ENCODE assay signal across 18 mouse cellular contexts in the genomic region with DNA sequence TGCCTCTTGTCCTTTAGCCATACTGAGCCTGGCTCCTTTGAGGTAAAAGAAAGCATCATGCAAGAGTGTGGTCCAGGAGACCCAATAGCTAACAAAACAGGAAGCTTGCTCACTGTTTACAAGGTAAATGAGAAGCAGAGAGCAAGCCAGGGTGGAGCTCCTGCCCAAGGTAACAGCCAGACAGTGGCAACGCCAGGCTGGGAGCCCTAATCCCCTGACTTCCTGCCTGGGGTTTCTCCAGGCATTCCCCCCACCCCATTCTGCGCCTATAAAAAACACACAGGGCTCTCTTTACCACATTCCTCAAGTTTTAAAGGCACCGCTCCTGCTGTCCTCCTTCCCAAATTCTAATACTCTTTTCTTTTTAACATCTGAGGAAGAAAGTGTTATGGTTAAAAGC.
DNase-seq lines count a peak whose midpoint lies in the region; ATAC-seq and TF ChIP-seq lines count a peak whose summit lies in the region.
"Had no signal": no experiment of that assay in that cellular context is flagged by ENCODE, and none has a peak within 500 bp of the region (broad histone marks: within the 10 kb centered on the region; RNA-seq: fewer than 3 reads in every experiment).

No protein-coding gene starts in this region.

- no peak for TF ChIP-seq CTCF in heart, adult 2 months (IDR thresholded peaks at IDR 0.05)
- no peak for TF ChIP-seq CTCF in thymus, adult 2 months (IDR thresholded peaks at IDR 0.05; ENCODE audit: borderline replicate concordance, control insufficient read depth, extremely low read depth, insufficient read depth, low read length, poor library complexity)

- 8% methylated on average over 3 of the region's 3 CpGs for WGBS in forebrain, embryonic 10.5 days
- WGBS in forebrain, embryonic 12.5 days = 11% methylated on average over 3 of the region's 3 CpGs
- 25% methylated on average over 3 of the region's 3 CpGs for WGBS in neural tube, embryonic 15.5 days
- WGBS in limb, embryonic 11.5 days = under 1% methylated on average over 3 of the region's 3 CpGs
- WGBS in heart, adult 2 months = 52% methylated on average over 3 of the region's 3 CpGs
- 56% methylated on average over 3 of the region's 3 CpGs for WGBS in thymus, adult 2 months

- H3K79me2 ChIP-seq in heart, adult 2 months (replicated peaks; ENCODE audit: control insufficient read depth, insufficient read depth, low read length) = no peaks in the 10 kb centered on the region

- H3K36me3 ChIP-seq in forebrain, embryonic 10.5 days (replicated peaks) = no peaks in the 10 kb centered on the region
- no peaks in the 10 kb centered on the region for H3K36me3 ChIP-seq in forebrain, embryonic 12.5 days (replicated peaks)
- H3K36me3 ChIP-seq in neural tube, embryonic 15.5 days = no peaks in the 10 kb centered on the region
- no peaks in the 10 kb centered on the region for H3K36me3 ChIP-seq in limb, embryonic 11.5 days (ENCODE audit: control insufficient read depth, insufficient read depth, low read length)
- H3K36me3 ChIP-seq in heart, adult 2 months (ENCODE audit: control insufficient read depth, insufficient read depth, low read length) = no peaks in the 10 kb centered on the region
- H3K36me3 ChIP-seq in thymus, adult 2 months (ENCODE audit: control insufficient read depth, insufficient read depth, low read length) = no peaks in the 10 kb centered on the region
- H3K36me3 ChIP-seq: embryonic facial prominence, embryonic 15.5 days; heart, embryonic 12.5 days had no signal

- ATAC-seq in forebrain, embryonic 12.5 days (ENCODE audit: low FRiP score) = no peak
- no peak for ATAC-seq in neural tube, embryonic 15.5 days (ENCODE audit: low FRiP score)
- peak; percentile 87 for ATAC-seq in limb, embryonic 11.5 days (ENCODE audit: insufficient number of reproducible peaks, low FRiP score, low TSS enrichment, low read depth)
- ATAC-seq: forebrain, embryonic 16.5 days had no signal

- no peak for TF ChIP-seq EP300 in heart, adult 2 months (IDR thresholded peaks at IDR 0.05; ENCODE audit: insufficient read depth, low read depth, low read length)

- peaks cover 57% of the 10 kb centered on the region for H3K4me1 ChIP-seq in forebrain, embryonic 10.5 days
- H3K4me1 ChIP-seq in forebrain, embryonic 12.5 days = peaks cover 22% of the 10 kb centered on the region
- peaks cover 25% of the 10 kb centered on the region for H3K4me1 ChIP-seq in neural tube, embryonic 15.5 days
- H3K4me1 ChIP-seq in limb, embryonic 11.5 days (ENCODE audit: control insufficient read depth, insufficient read depth, low read length) = peaks cover 51% of the 10 kb centered on the region
- no peaks in the 10 kb centered on the region for H3K4me1 ChIP-seq in heart, adult 2 months (ENCODE audit: control insufficient read depth, insufficient read depth, low read length)
- H3K4me1 ChIP-seq in thymus, adult 2 months (replicated peaks; ENCODE audit: control insufficient read depth, insufficient read depth, low read length) = no peaks in the 10 kb centered on the region

- H3K4me2 ChIP-seq in forebrain, embryonic 12.5 days = no peak overlapping the region
- no peak overlapping the region for H3K4me2 ChIP-seq in neural tube, embryonic 15.5 days
- H3K4me2 ChIP-seq in limb, embryonic 11.5 days (ENCODE audit: low read depth, severe bottlenecking) = peak overlapping the region; percentile 11; the same call in 1 of the 2 replicates
- H3K4me2 ChIP-seq: embryonic facial prominence, embryonic 15.5 days; heart, embryonic 12.5 days had no signal

- peak overlapping the region; percentile 77 for H3K27ac ChIP-seq in forebrain, embryonic 10.5 days
- H3K27ac ChIP-seq in forebrain, embryonic 12.5 days = no peak overlapping the region
- no peak overlapping the region for H3K27ac ChIP-seq in neural tube, embryonic 15.5 days (replicated peaks)
- peak overlapping the region; percentile 76 for H3K27ac ChIP-seq in limb, embryonic 11.5 days (replicated peaks; ENCODE audit: low read depth, low read length)
- H3K27ac ChIP-seq in heart, adult 2 months = no peak overlapping the region
- H3K27ac ChIP-seq in thymus, adult 2 months (ENCODE audit: control insufficient read depth, insufficient read depth, low read length) = no peak overlapping the region
- H3K27ac ChIP-seq: embryonic facial prominence, embryonic 15.5 days; macrophage had no signal

- H3K9ac ChIP-seq in forebrain, embryonic 12.5 days = no peak overlapping the region
- H3K9ac ChIP-seq in neural tube, embryonic 15.5 days (replicated peaks) = no peak overlapping the region
- H3K9ac ChIP-seq in limb, embryonic 11.5 days (ENCODE audit: low read length) = 0 out of 2 replicates have a peak overlapping the region, but pooled peaks have one; percentile 34
- H3K9ac ChIP-seq in heart, adult 2 months (ENCODE audit: low read depth, low read length) = no peak overlapping the region
- H3K9ac ChIP-seq: embryonic facial prominence, embryonic 15.5 days; heart, embryonic 12.5 days had no signal

- no peak overlapping the region for H3K4me3 ChIP-seq in forebrain, embryonic 10.5 days
- H3K4me3 ChIP-seq in forebrain, embryonic 12.5 days (replicated peaks) = no peak overlapping the region
- H3K4me3 ChIP-seq in neural tube, embryonic 15.5 days (replicated peaks) = no peak overlapping the region
- H3K4me3 ChIP-seq in limb, embryonic 11.5 days (ENCODE audit: low read depth, low read length) = no peak overlapping the region
- no peak overlapping the region for H3K4me3 ChIP-seq in heart, adult 2 months
- H3K4me3 ChIP-seq in thymus, adult 2 months (ENCODE audit: control insufficient read depth, insufficient read depth, low read length) = no peak overlapping the region
- H3K4me3 ChIP-seq: embryonic facial prominence, embryonic 15.5 days; heart, embryonic 12.5 days had no signal

- TF ChIP-seq POLR2A in heart, adult 2 months (IDR thresholded peaks at IDR 0.05; ENCODE audit: insufficient read depth, low read depth, low read length) = no peak
- TF ChIP-seq POLR2A in thymus, adult 2 months (IDR thresholded peaks at IDR 0.05; ENCODE audit: control insufficient read depth, extremely low read depth, insufficient read depth, low read length, poor library complexity) = no peak

- no peaks in the 10 kb centered on the region for H3K9me3 ChIP-seq in forebrain, embryonic 10.5 days
- no peaks in the 10 kb centered on the region for H3K9me3 ChIP-seq in forebrain, embryonic 12.5 days
- H3K9me3 ChIP-seq in neural tube, embryonic 15.5 days (replicated peaks) = no peaks in the 10 kb centered on the region
- H3K9me3 ChIP-seq in limb, embryonic 11.5 days (ENCODE audit: control insufficient read depth, low read length) = no peaks in the 10 kb centered on the region
- H3K9me3 ChIP-seq: embryonic facial prominence, embryonic 15.5 days; heart, embryonic 12.5 days had no signal

- intact Hi-C loops in heart, adult 2 months (cut with DNase I) = no loop called here

- peaks cover 41% of the 10 kb centered on the region for H3K27me3 ChIP-seq in forebrain, embryonic 10.5 days (ENCODE audit: poor library complexity, severe bottlenecking)
- peaks cover 37% of the 10 kb centered on the region for H3K27me3 ChIP-seq in forebrain, embryonic 12.5 days
- peaks cover 22% of the 10 kb centered on the region; the same call in 1 of the 2 replicates for H3K27me3 ChIP-seq in neural tube, embryonic 15.5 days (replicated peaks)
- no peaks in the 10 kb centered on the region for H3K27me3 ChIP-seq in limb, embryonic 11.5 days (ENCODE audit: control insufficient read depth, insufficient read depth, low read length)
- peaks cover 2% of the 10 kb centered on the region; the same call in 1 of the 2 replicates for H3K27me3 ChIP-seq in heart, adult 2 months (ENCODE audit: control insufficient read depth, insufficient read depth, low read length)
- no peaks in the 10 kb centered on the region for H3K27me3 ChIP-seq in thymus, adult 2 months (ENCODE audit: control insufficient read depth, insufficient read depth, low read length)
- H3K27me3 ChIP-seq: CH12.LX had no signal

- no peak for DNase-seq in forebrain, embryonic 10.5 days (ENCODE audit: extremely low spot score, low spot score)
- DNase-seq in neural tube, embryonic 10.5 days (ENCODE audit: extremely low spot score, low spot score) = peak; percentile 27
- DNase-seq in limb, embryonic 11.5 days (ENCODE audit: low spot score) = peak; percentile 83
- DNase-seq in layer of hippocampus, adult 11-12 months (ENCODE audit: low spot score) = no peak
- DNase-seq in heart, adult 2 months = no peak
- no peak for DNase-seq in thymus, adult 2 months
- DNase-seq: cerebellum, adult 11-12 months; gastrocnemius, postnatal 10 days; kidney, adult 8-10 months; lung, adult 2 months; right cerebral cortex, adult 18-20 months had no signal

Comparison
In these comparisons a context has a peak if more than half of its experiments do, and no peak if none do; other contexts are left out.
1. H3K27ac ChIP-seq: peak in forebrain, embryonic 10.5 days (single experiment) and limb, embryonic 11.5 days (single experiment); none in forebrain, embryonic 12.5 days (single experiment), neural tube, embryonic 15.5 days (single experiment), heart, adult 2 months (single experiment) and thymus, adult 2 months (single experiment).
2. DNase-seq: peak in neural tube, embryonic 10.5 days (single experiment) and limb, embryonic 11.5 days (single experiment); none in forebrain, embryonic 10.5 days (single experiment), layer of hippocampus, adult 11-12 months (single experiment), heart, adult 2 months (0 of 2) and thymus, adult 2 months (single experiment).